Mouse (Mus musculus) heart, adult 2 months (tissue): ENCODE results near the gene Grsf1.

Experiments used
- CTCF ChIP-seq: fragments of 200-600 bp; IDR thresholded peaks from 2 replicates; pipeline ENCODE4 v1.8.1; 2022; ENCODE audit warnings: antibody characterized with exemption, mild to moderate bottlenecking, moderate library complexity
- EP300 ChIP-seq: fragments of 200-500 bp; IDR thresholded peaks from 2 replicates; pipeline ENCODE4 v1.6.1; 2011; ENCODE audit warnings: low read depth, low read length, control low read depth; ENCODE audit not compliant: insufficient read depth
- POLR2A ChIP-seq: fragments of 200-500 bp; IDR thresholded peaks from 2 replicates; pipeline ENCODE4 v1.6.1; 2011; ENCODE audit warnings: mild to moderate bottlenecking, low read depth, low read length, control low read depth; ENCODE audit not compliant: insufficient read depth

DNA sequence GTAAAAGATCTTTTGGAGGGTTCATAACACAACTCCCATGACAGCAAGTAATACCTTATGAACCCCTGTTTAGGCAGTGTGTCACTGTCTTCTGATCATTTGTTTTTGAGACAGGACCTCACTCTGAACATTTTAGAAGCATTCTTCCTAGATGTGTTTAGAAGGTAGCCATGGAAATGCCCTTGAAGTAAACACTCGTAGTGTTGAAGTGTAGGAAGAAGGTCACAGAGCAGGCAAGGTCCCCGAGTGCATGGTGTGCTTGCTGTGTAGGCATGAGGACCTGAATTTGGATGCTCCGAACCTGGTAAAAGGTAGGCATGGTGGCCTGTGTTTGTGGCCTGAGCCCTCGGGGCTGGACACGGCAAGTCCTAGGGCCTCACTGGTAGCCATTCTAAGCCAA lies 44.4 kb downstream of the Grsf1 start:
- TF ChIP-seq POLR2A, result no peak
- TF ChIP-seq CTCF, result no peak
- TF ChIP-seq EP300, result no peak
